Mouse (Mus musculus): ENCODE results near the gene Trpm2. TPM values are rescaled to one million over a fixed set of nuclear protein-coding genes. Genes with fewer than 3 reads are reported as not detected.
"Not testable (repeated sequence)": the region's sequence is repeated elsewhere in the genome, so short reads cannot be mapped to it uniquely, and the experiment has no call there.

The Trpm2 gene
- polyA plus RNA-seq (2012; rRNA removed) = 30.8 and 32.0 TPM in 2 replicates

DNA sequence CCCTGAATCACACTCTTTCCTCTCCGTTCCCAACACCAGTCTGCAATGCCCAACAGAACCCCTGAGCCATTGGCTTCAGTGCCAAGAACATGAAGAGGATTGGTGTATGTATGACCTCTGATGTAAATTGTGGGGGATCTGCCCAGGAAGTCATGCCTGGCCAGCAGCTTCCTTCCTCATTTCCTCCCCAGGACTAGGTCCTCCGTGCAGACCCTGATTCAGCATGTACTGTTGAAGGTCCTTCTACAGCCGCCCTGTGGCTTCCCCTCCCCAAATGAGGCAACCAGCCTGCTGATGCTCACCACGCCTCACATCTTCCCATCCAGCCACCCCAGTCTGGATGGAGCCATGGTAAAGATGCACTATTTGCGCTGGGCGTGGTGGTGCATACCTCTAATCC, at the start of gene Trpm2:
Gene Trpm2, minus strand, starts transcription at position 83 of the 400 bp plus-strand sequence.
- H3K4me3 ChIP-seq (ENCODE audit: insufficient read depth, low read length) = peak within 1 kb of the TSS; percentile 40
- H3K27ac ChIP-seq (ENCODE audit: insufficient read depth, low read length) = no peak within 1 kb of the TSS
- TF ChIP-seq POLR2A (IDR thresholded peaks at IDR 0.05; ENCODE audit: extremely low read depth, insufficient read depth, low read length) (no peak), CTCF (IDR thresholded peaks at IDR 0.05; ENCODE audit: extremely low read depth, insufficient read depth, low read length) (no peak)
- no peaks in the 10 kb centered on the region; the same call in 1 of the 2 replicates for H3K4me1 ChIP-seq (ENCODE audit: control insufficient read depth, insufficient read depth, low read length)

DNA sequence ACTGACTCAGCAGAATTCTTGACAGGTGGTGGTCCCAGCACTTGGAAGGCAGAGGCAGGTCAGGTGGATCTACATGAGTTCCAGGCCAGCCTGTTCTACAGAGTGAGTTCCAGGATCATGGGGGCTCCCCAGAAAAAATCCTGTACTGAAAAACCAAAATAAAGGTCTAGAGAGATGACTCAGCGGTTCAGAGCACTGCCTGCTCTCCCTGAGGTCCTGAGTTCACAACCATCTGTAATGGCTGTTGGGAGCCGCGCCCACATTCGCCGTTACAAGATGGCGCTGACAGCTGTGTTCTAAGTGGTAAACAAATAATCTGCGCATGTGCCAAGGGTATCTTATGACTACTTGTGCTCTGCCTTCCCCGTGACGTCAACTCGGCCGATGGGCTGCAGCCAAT, 49.6 kb upstream of the Trpm2 start:
- not testable (repeated sequence) for H3K27ac ChIP-seq (ENCODE audit: insufficient read depth, low read length); H3K4me3 ChIP-seq (ENCODE audit: insufficient read depth, low read length); H3K4me1 ChIP-seq (ENCODE audit: control insufficient read depth, insufficient read depth, low read length)

DNA sequence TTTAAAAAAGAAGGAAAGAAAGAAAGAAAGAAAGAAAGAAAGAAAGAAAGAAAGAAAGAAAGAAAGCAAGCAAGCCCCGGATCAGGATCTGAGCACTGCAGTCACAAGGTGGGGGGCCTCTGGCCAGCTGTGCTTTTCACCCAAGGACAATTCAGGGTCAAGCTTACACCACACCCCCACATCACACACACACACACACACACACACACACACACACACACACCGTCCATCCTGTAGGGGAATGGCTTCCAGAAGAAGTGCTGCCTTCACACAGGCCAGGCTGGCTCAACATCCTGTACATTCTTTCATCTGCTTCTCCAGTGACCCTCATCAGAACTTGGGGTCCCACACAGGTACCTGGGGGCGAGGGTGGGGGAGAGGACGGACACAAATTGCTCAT, 48.9 kb upstream of the Trpm2 start:
- H3K4me3 ChIP-seq (ENCODE audit: insufficient read depth, low read length) = no peak overlapping the region
- H3K4me1 ChIP-seq (ENCODE audit: control insufficient read depth, insufficient read depth, low read length) = no peaks in the 10 kb centered on the region

DNA sequence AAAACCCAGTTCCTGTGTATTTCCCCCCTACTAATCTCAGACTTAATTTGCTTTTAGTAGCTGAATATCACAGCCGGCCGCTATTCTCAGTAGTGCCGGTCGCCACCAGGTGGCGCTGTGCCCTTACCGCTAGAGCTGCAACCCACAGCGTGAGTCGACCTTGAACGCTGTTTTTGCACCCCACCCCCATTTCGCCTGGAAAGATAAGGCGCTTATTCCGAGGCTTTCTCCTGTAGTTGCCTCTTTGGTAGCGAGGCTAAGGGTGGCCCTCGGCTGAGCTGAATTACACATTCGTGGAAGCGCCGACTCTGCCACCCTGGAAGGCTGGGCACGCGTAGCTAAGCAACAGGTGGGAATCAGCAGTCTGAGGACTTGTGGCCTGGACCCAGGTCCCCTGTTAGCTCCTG, 48.4 kb upstream of the Trpm2 start:
- no peaks in the 10 kb centered on the region for H3K4me1 ChIP-seq (ENCODE audit: control insufficient read depth, insufficient read depth, low read length)
- no peak overlapping the region for H3K4me3 ChIP-seq (ENCODE audit: insufficient read depth, low read length)
- peak; percentile 86 for TF ChIP-seq CTCF (IDR thresholded peaks at IDR 0.05; ENCODE audit: extremely low read depth, insufficient read depth, low read length)
- TF ChIP-seq POLR2A (IDR thresholded peaks at IDR 0.05; ENCODE audit: extremely low read depth, insufficient read depth, low read length) = no peak
- no peak overlapping the region for H3K27ac ChIP-seq (ENCODE audit: insufficient read depth, low read length)

More for the DNA sequence above, 48.9 kb upstream of the Trpm2 start:
- TF ChIP-seq POLR2A (IDR thresholded peaks at IDR 0.05; ENCODE audit: extremely low read depth, insufficient read depth, low read length) (no peak), CTCF (IDR thresholded peaks at IDR 0.05; ENCODE audit: extremely low read depth, insufficient read depth, low read length) (no peak)
- no peak overlapping the region for H3K27ac ChIP-seq (ENCODE audit: insufficient read depth, low read length)

DNA sequence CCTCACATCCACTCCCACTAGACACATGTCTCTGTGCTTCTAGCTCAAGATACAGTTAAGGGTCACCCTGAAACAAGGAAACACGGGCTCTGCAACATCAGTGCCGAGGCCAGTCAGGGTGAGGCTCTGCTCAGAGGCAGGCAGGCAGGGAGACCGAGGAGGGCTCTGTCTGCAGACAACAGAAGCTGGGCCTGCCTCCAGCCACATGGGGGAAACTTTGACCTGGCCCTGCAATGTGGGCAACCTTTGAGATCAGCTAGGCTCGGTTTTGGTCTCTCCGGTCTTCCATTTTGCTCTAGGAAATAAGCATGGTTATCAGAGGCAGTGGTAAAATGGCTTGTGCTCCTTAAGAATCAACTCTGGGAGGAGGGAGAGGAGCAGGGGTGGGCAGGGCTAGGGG, 46.0 kb upstream of the Trpm2 start:
- TF ChIP-seq POLR2A (IDR thresholded peaks at IDR 0.05; ENCODE audit: extremely low read depth, insufficient read depth, low read length) = no peak
- TF ChIP-seq CTCF (IDR thresholded peaks at IDR 0.05; ENCODE audit: extremely low read depth, insufficient read depth, low read length) = no peak
- H3K27ac ChIP-seq (ENCODE audit: insufficient read depth, low read length) = no peak overlapping the region
- no peaks in the 10 kb centered on the region for H3K4me1 ChIP-seq (ENCODE audit: control insufficient read depth, insufficient read depth, low read length)
- H3K4me3 ChIP-seq (ENCODE audit: insufficient read depth, low read length) = no peak overlapping the region

DNA sequence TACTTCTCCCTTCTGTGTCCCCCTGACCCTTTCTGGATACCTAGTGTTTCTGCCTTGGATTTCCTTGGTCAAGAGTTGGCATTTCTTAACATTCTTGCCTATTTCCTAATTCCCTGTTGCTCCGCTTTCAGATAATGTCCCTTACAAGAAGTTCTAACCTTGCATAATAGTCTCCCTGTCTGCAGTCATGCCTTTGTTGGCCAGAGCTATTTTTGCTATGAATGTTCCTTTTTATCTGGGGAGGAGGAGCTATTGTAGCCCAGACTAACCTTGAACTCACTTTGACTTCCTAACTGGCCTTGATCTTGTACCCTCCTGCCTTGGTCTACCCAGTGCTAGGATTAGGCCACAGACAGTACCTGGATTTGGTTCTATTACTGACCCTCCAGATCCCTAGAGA, 45.1 kb upstream of the Trpm2 start:
- TF ChIP-seq POLR2A (IDR thresholded peaks at IDR 0.05; ENCODE audit: extremely low read depth, insufficient read depth, low read length) (no peak), CTCF (IDR thresholded peaks at IDR 0.05; ENCODE audit: extremely low read depth, insufficient read depth, low read length) (no peak)
- Histone ChIP-seq H3K4me3 (ENCODE audit: insufficient read depth, low read length) (no peak overlapping the region), H3K27ac (ENCODE audit: insufficient read depth, low read length) (no peak overlapping the region), H3K4me1 (ENCODE audit: control insufficient read depth, insufficient read depth, low read length) (no peaks in the 10 kb centered on the region)

DNA sequence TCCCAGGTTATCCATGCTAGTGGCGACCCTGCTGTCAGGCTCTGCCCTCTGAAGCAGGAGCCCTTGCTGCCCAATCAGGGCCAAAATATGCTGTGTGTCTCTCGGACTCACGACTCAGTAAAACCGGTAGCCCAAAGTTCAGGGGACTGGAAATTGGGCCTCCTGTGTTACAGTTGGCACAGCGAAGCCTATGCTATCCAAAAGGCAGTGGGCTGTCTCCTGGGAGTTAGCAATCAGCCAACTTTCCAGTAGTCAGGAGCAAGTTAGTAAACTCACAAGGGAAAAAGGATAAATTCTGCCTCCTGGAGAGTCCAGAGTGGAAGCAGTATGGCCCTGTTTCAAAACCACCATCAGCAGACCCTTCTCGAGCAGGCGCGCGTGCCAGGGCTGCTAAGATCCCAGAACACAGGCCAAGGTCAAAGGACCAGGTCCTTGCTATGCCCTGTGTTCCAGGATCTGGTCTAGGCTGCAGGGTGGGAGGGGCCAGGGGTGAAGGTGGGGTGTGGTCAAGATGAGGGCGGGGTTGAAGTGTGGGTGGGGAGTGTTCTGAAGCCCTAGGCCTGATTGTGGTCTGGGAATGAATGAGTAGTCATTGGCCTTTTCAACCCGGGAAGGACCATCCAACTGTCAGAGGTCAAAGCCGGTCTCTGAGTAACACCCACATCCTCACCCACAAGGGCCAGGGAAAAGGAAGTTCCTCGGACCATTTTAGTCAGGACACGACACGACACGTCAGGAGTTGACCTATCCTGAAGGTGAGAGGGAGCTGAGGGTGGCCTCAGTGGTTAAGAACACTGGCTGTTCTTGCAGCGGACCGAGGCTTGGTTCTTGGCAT, 42.5 kb upstream of the Trpm2 start:
- no peak overlapping the region for H3K4me3 ChIP-seq (ENCODE audit: insufficient read depth, low read length)
- TF ChIP-seq POLR2A (IDR thresholded peaks at IDR 0.05; ENCODE audit: extremely low read depth, insufficient read depth, low read length) = no peak
- TF ChIP-seq CTCF (IDR thresholded peaks at IDR 0.05; ENCODE audit: extremely low read depth, insufficient read depth, low read length) = no peak
- H3K27ac ChIP-seq (ENCODE audit: insufficient read depth, low read length) = no peak overlapping the region
- peaks cover 3% of the 10 kb centered on the region; the same call in 1 of the 2 replicates for H3K4me1 ChIP-seq (ENCODE audit: control insufficient read depth, insufficient read depth, low read length)

DNA sequence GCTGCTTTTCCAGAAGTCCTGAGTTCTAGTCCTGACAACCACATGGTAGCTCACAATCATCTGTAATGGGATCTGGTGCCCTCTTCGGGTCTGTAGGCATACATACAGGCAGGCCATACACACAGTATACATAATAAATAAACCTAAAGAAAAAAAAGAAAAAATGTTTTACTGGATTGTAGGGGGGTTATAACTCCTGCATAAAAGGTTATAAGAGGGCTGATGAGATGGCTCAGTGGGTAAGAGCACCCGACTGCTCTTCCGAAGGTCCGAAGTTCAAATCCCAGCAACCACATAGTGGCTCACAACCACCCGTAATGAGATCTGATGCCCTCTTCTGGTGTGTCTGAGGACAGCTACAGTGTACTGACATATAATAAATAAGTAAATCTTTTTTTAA, 40.8 kb upstream of the Trpm2 start:
- H3K4me3 ChIP-seq (ENCODE audit: insufficient read depth, low read length); H3K27ac ChIP-seq (ENCODE audit: insufficient read depth, low read length); H3K4me1 ChIP-seq (ENCODE audit: control insufficient read depth, insufficient read depth, low read length): not testable (repeated sequence)

DNA sequence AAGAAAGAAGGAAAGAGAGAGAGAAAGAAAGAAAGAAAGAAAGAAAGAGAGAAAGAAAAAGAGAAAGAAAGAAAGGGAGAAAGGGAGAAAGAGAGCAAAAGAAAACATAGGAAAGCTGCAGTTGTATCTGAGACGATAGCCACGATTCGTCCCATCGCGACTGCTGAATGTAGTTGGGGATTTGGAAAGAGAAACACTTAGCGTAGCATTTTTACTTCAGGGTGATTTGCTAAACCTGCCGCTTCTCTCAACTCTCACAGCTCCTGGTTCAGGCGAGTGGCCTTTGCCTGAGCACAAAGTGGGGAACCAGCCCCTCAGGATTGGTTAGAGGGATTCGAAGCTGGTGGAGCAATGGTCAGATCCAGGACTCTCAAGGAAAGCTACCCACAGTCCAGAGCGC, 40.0 kb upstream of the Trpm2 start:
- no peak overlapping the region for H3K27ac ChIP-seq (ENCODE audit: insufficient read depth, low read length)
- peaks cover 10% of the 10 kb centered on the region for H3K4me1 ChIP-seq (ENCODE audit: control insufficient read depth, insufficient read depth, low read length)
- H3K4me3 ChIP-seq (ENCODE audit: insufficient read depth, low read length) = no peak overlapping the region; the same call in 1 of the 2 replicates
- no peak for TF ChIP-seq POLR2A (IDR thresholded peaks at IDR 0.05; ENCODE audit: extremely low read depth, insufficient read depth, low read length)
- TF ChIP-seq CTCF (IDR thresholded peaks at IDR 0.05; ENCODE audit: extremely low read depth, insufficient read depth, low read length) = no peak

DNA sequence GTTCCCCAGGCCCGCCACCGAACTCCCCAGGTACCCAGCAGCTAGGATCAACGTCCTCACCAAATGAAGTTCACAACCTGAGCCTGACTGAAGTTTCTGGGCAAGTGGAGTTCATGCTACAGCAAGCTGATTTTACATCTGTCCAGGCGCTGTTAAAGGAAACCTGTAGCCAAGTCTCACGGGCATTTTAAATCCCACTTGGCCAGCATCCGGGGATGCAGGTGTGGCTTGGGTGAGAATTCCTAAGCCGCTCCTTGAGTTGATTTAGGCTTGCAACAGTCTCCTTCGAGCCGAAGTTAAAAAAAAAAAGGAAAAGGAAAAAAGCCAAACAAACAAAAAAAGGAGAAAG, 39.6 kb upstream of the Trpm2 start, which contains the start of gene Pfkl:
Gene Pfkl, minus strand, starts transcription at position 139 of the 349 bp plus-strand sequence.
- H3K4me1 ChIP-seq (ENCODE audit: control insufficient read depth, insufficient read depth, low read length) = peaks cover 14% of the 10 kb centered on the region
- H3K27ac ChIP-seq (ENCODE audit: insufficient read depth, low read length) = peak within 1 kb of the TSS; percentile 98
- H3K4me3 ChIP-seq (ENCODE audit: insufficient read depth, low read length) = peak within 1 kb of the TSS; percentile 86
- TF ChIP-seq POLR2A (IDR thresholded peaks at IDR 0.05; ENCODE audit: extremely low read depth, insufficient read depth, low read length) = no peak
- TF ChIP-seq CTCF (IDR thresholded peaks at IDR 0.05; ENCODE audit: extremely low read depth, insufficient read depth, low read length) = no peak
